Mouse (Mus musculus) MEL (cell line): ENCODE data around the gene Myo1c.

Experiments used
- MAFK ChIP-seq: IDR thresholded peaks from 2 replicates; pipeline ENCODE4 v1.6.1; 2011; ENCODE audit warnings: low read depth, mild to moderate bottlenecking, low read length, improper control_type of control experiment, borderline replicate concordance
- MYB ChIP-seq: IDR thresholded peaks from 2 replicates; pipeline ENCODE4 v1.6.1; 2011; ENCODE audit warnings: mild to moderate bottlenecking, low read depth, low read length, improper control_type of control experiment
- POLR2A ChIP-seq, 2 experiments: IDR thresholded peaks; 2 replicates each; pipeline ENCODE4 v1.6.1; 2011 to 2012; ENCODE audit warnings: low read length in 2 of 2, mild to moderate bottlenecking in 2 of 2, control low read depth in 1 of 2, improper control_type of control experiment in 1 of 2, low read depth in 1 of 2, moderate library complexity in 1 of 2; ENCODE audit not compliant: control insufficient read depth in 1 of 2, insufficient read depth in 1 of 2, poor library complexity in 1 of 2

DNA sequence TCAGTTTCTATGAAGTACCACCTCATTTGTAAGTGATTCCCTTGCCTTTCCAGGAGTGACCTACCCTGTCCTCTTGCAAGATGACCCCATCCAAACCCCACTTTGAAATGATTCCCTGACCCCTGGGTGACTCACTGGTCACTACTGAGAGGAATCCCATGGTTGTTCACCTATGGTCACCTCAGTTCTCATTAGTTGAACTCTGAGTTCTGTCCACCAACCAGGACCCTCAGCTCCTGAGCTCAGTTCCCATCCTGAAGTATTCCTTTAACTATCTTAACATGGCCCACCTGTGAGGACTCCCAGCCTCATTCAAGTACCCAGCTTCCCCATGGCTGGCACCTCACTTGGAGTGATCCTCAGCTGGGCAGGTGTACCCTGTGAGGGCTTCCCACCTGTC, 7.5 kb downstream of the Myo1c start:
- TF ChIP-seq MYB (no peak), MAFK (no peak), POLR2A (IDR thresholded peaks at IDR 0.05; ENCODE audit: control insufficient read depth in 1 of 2, insufficient read depth in 1 of 2, low read depth in 1 of 2, low read length in 2 of 2, poor library complexity in 1 of 2) (no peak)
